Mouse (Mus musculus): ENCODE results near the gene Olfr575.

Olfr575 gene

DNA sequence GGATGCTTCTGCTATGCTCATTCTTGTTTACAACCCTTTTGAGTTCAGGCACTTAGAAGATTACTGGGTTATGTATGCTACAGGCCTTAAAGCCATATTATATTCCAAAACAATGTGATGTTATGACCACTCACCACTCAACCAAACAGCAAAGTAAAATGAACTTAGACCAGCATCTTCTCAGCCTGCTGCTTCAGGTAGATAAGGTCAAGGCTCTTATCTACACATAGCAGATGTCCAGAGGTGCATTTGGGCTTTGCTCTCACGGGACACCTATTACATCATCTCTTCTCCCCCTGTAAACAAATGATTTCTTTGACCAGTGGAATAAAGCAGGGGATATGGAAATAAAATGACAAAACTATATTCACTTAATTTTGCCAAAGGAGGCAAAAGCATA lies at the start of gene Olfr575:
TSS of gene Olfr575 (minus strand) at position 183 of the 400 bp plus-strand sequence.
- DNase-seq (ENCODE audit: low spot score): no peak

DNA sequence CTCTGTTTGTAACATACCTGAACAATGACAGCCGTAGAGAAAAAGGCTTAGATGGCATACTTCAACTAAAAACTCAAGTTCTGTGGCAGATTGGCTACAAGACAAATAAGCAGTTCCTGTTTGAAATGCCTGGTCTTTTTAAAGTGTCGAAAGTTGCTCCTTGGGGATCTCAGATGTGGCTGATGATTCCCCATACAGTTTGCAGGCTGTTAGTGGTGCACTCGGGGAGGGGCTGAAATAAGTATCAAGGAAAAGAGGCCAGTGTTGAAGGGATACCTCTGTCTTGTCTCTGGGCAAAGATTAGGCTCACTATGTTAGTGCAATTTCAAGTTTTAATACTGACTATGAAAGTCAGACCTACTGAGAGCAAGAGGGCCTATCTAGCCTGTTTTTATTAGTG lies 30.6 kb upstream of the Olfr575 start, which contains the start of gene Olfr578:
TSS of gene Olfr578 (minus strand) at position 101 of the 400 bp plus-strand sequence.
- no peak for DNase-seq (ENCODE audit: low spot score)

DNA sequence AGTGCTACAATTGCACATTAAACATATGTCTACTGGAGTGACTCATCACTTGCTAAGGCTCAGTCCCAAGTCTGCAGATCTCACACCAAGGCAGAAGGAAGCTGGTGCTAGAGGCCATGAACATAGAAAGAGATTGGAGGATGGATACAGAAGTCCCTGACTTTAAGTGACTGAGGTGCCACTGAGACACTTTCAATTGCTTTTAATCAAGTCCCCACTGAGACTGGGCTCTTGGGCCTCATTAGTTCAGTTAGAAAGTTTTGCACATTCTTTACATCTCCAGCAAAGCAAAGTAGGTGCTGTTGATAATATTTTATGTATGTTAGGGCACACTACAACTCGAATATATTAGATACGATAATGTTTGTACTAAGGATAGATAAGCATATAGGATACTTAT lies 17.3 kb upstream of the Olfr575 start, which contains the start of gene Olfr577:
TSS of gene Olfr577 (minus strand) at position 101 of the 400 bp plus-strand sequence.
- no peak for DNase-seq (ENCODE audit: low spot score)

DNA sequence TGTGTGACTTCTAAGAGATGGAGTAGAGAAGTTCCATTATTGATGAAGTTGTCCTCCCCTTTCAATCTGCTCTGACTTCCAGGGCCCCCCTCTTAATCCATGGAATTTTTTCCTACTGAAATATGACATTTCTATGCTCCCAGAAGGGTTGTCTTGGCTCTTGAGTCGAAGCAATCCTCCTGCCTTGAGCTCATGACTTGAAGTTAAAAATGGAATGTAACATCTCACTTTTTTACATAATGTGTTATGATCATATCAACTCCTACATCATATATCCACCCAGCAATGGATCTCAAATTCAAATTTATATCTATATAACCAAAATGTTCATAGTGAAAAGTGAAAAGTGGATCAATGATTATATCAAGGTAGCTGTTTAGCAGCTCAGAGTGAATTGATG lies 15.8 kb upstream of the Olfr575 start:
- DNase-seq (ENCODE audit: low spot score): no peak

DNA sequence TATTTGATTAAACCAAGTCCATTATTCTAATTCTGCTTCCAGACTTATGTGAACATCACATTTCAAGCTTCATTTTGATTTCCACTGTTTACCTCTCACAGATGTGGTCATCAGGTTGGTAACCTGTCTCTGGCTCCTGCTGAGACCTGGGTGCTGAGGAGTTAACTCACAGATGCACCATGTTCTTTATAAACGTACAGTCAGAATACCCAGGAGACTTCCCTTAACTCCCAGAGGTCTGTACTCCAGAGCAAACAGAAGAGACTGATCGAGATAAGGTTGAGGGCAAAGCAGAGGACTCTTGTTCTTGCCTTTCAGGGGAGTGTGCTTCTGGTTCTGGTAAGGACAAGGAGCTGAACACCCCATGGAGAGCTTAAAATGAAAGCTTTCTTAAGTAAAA lies 3.8 kb upstream of the Olfr575 start, which contains the start of gene Olfr576:
TSS of gene Olfr576 (plus strand) at position 301 of the 400 bp plus-strand sequence.
- DNase-seq (ENCODE audit: low spot score): no peak

DNA sequence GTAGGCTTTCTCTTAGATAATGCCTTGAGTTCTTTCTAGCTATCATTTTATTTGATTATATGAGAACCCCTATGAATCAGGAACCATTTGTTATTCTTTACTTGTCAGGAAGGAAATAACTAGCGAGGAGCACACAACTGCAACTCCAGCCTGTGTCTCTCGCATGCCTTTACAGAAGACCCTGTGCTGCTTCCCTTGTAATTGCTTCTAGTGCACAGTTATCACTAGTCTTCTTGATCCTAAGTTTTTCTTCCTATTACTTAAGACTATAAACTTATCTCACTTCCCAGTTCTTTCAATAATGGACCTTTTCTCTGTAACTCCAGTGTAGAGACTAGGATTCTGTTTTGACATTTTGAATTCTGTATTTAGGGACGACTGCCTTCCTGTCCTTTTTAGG lies 438 bp downstream of the Olfr575 start:
- DNase-seq (ENCODE audit: low spot score): no peak

GRCm38 (mm10) chr7:102950732-102951131 lies 7.8 kb downstream of the Olfr575 start:
- no peak for DNase-seq (ENCODE audit: low spot score)

DNA sequence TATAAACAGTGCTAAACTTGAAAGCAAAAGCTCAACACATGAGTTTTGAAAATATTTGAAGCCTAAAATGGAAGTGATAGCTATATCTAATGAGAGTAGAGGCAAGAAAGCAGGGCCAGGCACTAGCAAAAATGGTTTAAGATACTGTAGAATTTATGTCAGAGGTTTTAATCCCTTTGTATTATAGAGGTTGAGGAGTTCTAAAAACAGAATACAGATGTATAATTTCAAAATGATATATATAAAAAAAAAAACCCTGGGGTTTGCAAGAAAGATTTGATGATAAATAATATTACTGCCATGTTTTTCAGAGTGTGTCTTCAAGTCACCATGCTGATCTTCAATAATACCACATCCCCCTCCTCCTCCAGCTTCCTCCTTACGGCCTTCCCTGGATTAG lies 10.4 kb downstream of the Olfr575 start, which contains the start of gene Olfr574:
TSS of gene Olfr574 (plus strand) at position 301 of the 400 bp plus-strand sequence.
- no peak for DNase-seq (ENCODE audit: low spot score)

- no peak for DNase-seq (ENCODE audit: low spot score)
Observed at GRCm38 (mm10) chr7:102943417-102943816, 15.2 kb downstream of the Olfr575 start.

GRCm38 (mm10) chr7:102942475-102942874 lies 16.1 kb downstream of the Olfr575 start, which contains the start of gene Olfr573-ps1:
Gene Olfr573-ps1 (minus strand): TSS chr7:102942575.
- DNase-seq (ENCODE audit: low spot score): no peak

GRCm38 (mm10) chr7:102927105-102927504 lies 31.5 kb downstream of the Olfr575 start:
- DNase-seq (ENCODE audit: low spot score): no peak

GRCm38 (mm10) chr7:102924109-102924508 lies 34.5 kb downstream of the Olfr575 start, which contains the start of gene Olfr572:
Gene Olfr572 (plus strand): TSS chr7:102924409.
- DNase-seq (ENCODE audit: low spot score): no peak

DNA sequence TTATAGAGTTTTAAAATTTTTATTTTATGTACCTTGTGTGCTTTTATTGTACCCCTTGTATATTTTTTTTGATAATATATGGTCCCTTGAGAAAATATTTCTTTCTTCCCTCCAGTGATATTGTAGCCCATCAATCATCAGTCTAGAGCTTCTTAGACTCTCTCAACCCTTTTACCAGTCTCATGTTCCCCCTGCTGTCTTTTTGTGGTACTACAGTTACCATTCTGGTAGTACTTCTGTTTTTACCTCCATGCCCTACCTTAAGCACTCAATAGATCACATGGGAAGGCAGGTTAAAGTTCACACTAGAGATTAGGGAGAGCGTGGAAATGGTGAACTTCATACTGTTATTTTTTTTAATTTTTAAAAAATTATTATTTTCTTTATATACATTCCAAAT lies 38.9 kb downstream of the Olfr575 start:
- no peak for DNase-seq (ENCODE audit: low spot score)

- DNase-seq (ENCODE audit: low spot score): no peak
Observed at GRCm38 (mm10) chr7:102917032-102917875, 41.3 kb downstream of the Olfr575 start, which contains the start of gene Olfr571. Gene Olfr571 (minus strand): TSS chr7:102917536.

DNA sequence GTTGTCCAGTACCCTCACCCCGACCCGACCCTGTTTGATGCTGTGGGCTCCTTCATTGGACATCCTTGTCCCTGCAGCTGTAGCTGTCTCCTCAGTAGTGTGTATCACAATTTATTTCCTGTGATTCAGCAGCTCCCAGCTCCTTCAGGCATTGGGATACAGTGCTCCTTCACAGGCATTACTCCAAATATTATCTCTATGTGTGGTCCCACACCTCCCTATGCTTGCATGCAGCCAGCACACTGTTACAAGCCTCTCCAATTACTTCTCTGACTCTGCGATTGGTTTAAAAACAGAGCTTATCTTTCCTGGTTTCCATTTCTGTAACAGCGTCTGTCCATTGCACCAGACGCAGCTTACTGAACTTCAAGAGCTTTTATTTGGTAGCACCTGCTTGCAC lies 42.2 kb downstream of the Olfr575 start:
- no peak for DNase-seq (ENCODE audit: low spot score)

DNA sequence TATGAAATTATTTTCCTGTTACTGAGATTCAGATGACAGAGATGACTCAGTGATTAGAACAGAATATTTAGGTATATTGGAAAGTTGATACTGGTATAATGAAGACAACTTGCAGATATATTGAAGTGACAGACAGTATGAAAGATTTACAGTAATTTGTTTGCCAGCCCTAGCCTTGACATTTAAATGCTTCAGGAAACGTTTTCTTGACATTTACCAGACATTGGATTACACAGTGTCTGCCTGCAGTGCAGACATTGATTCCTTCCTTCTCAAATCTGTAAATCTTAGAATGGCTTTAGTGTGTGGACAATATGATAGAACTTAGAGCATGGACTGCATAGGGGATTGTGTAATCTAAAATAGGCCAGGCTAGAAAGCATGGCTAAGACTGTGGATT lies 43.3 kb downstream of the Olfr575 start:
- DNase-seq (ENCODE audit: low spot score): no peak
